Mouse (Mus musculus) embryonic facial prominence, embryonic 10.5 days (tissue): ENCODE results near the gene Chpf2. TPM values are rescaled to one million over a fixed set of nuclear protein-coding genes. Genes with fewer than 3 reads are reported as not detected.

Experiments used
- DNase-seq: peaks from one replicate; pipeline ENCODE4 v3.0.0-alpha.2; 2017; ENCODE audit warnings: low spot score
- H3K27ac ChIP-seq: fragments of 300-500 bp; sonication (generic); replicated peaks from 2 replicates; pipeline ENCODE4 v1.5.1; 2016; ENCODE audit warnings: mild to moderate bottlenecking
- H3K27me3 ChIP-seq: fragments of 300-500 bp; sonication (generic); replicated peaks from 2 replicates; pipeline ENCODE4 v1.6.1; 2016; ENCODE audit warnings: low read depth, mild to moderate bottlenecking; ENCODE audit not compliant: poor library complexity, severe bottlenecking
- H3K36me3 ChIP-seq: fragments of 300-500 bp; sonication (generic); replicated peaks from 2 replicates; pipeline ENCODE4 v1.6.1; 2016; ENCODE audit warnings: mild to moderate bottlenecking, moderate library complexity
- H3K4me1 ChIP-seq: fragments of 300-500 bp; sonication (generic); 2 replicates; pipeline ENCODE4 v1.6.1; 2016
- H3K4me3 ChIP-seq: fragments of 300-500 bp; sonication (generic); 2 replicates; pipeline ENCODE4 v1.5.1; 2016; ENCODE audit warnings: mild to moderate bottlenecking, moderate library complexity
- H3K9me3 ChIP-seq: fragments of 300-500 bp; sonication (generic); 2 replicates; pipeline ENCODE4 v1.6.1; 2016; ENCODE audit warnings: mild to moderate bottlenecking
- WGBS: fragments of 180-500 bp; shearing (Covaris S2); methylation state at CpG from one replicate; pipeline ENCODE4 v1.1.7; 2016; 5-methylcytosine and 5-hydroxymethylcytosine counted together
- polyA plus RNA-seq: library from polyadenylated mRNA; unstranded; fragments of >200 nt; fragmentation: Nextera tagmentation; extraction: Ambion mirVana; gene quantifications from 2 replicates; pipeline ENCODE4 v1.2.1, GENCODE M21; 2016

Gene Chpf2
- polyA plus RNA-seq, 1 experiment from 2014 or later = 19.6 TPM

GRCm38 (mm10) chr5:24601911-24602750, 15.6 kb downstream of the Chpf2 start:
- WGBS = under 1% methylated on average over 73 of the region's 73 CpGs
- Histone ChIP-seq H3K36me3 (no peaks in the 10 kb centered on the region), H3K4me1 (peaks cover 93% of the 10 kb centered on the region), H3K4me3 (peak overlapping the region; percentile 75), H3K27ac (peak overlapping the region; percentile 97), H3K9me3 (no peaks in the 10 kb centered on the region), H3K27me3 (peaks cover 53% of the 10 kb centered on the region)
- peak; percentile 88 for DNase-seq

GRCm38 (mm10) chr5:24602751-24603343, 16.3 kb downstream of the Chpf2 start:
- under 1% methylated on average over 16 of the region's 16 CpGs for WGBS
- Histone ChIP-seq H3K9me3 (no peaks in the 10 kb centered on the region), H3K36me3 (no peaks in the 10 kb centered on the region), H3K27ac (peak overlapping the region; percentile 97), H3K27me3 (peaks cover 58% of the 10 kb centered on the region), H3K4me1 (peaks cover 94% of the 10 kb centered on the region), H3K4me3 (peak overlapping the region; percentile 75)
- DNase-seq = peak; percentile 86

GRCm38 (mm10) chr5:24603431-24604010, 17.0 kb downstream of the Chpf2 start:
- Histone ChIP-seq H3K4me1 (peaks cover 87% of the 10 kb centered on the region), H3K27me3 (peaks cover 58% of the 10 kb centered on the region), H3K36me3 (no peaks in the 10 kb centered on the region), H3K27ac (peak overlapping the region; percentile 97), H3K9me3 (no peaks in the 10 kb centered on the region), H3K4me3 (peak overlapping the region; percentile 75)
- no peak for DNase-seq
- 53% methylated on average over 8 of the region's 8 CpGs for WGBS

- Histone ChIP-seq H3K9me3 (no peaks in the 10 kb centered on the region), H3K36me3 (no peaks in the 10 kb centered on the region), H3K27ac (peak overlapping the region; percentile 97), H3K4me3 (peak overlapping the region; percentile 75), H3K4me1 (peaks cover 81% of the 10 kb centered on the region), H3K27me3 (peaks cover 57% of the 10 kb centered on the region)
- WGBS = 18% methylated on average over 12 of the region's 12 CpGs
- no peak for DNase-seq
Observed at GRCm38 (mm10) chr5:24604080-24604655, 17.6 kb downstream of the Chpf2 start.

GRCm38 (mm10) chr5:24604656-24605100, 18.1 kb downstream of the Chpf2 start:
- Histone ChIP-seq H3K27me3 (peaks cover 56% of the 10 kb centered on the region), H3K27ac (peak overlapping the region; percentile 97), H3K36me3 (no peaks in the 10 kb centered on the region), H3K9me3 (no peaks in the 10 kb centered on the region), H3K4me3 (peak overlapping the region; percentile 75), H3K4me1 (peaks cover 76% of the 10 kb centered on the region)
- DNase-seq = peak; percentile 94
- under 1% methylated on average over 46 of the region's 46 CpGs for WGBS

- DNase-seq = peak; percentile 44
- no peaks in the 10 kb centered on the region for H3K36me3 ChIP-seq
- peak overlapping the region; percentile 75 for H3K4me3 ChIP-seq
- peaks cover 50% of the 10 kb centered on the region for H3K27me3 ChIP-seq
- 10% methylated on average over 6 of the region's 6 CpGs for WGBS
- H3K9me3 ChIP-seq = no peaks in the 10 kb centered on the region
- H3K4me1 ChIP-seq = peaks cover 72% of the 10 kb centered on the region
- peak overlapping the region; percentile 97 for H3K27ac ChIP-seq
Observed at GRCm38 (mm10) chr5:24605321-24605979, 18.9 kb downstream of the Chpf2 start.

- H3K27me3 ChIP-seq = peaks cover 50% of the 10 kb centered on the region
- WGBS = 13% methylated on average over 14 of the region's 14 CpGs
- peak overlapping the region; percentile 97 for H3K27ac ChIP-seq
- peaks cover 65% of the 10 kb centered on the region for H3K4me1 ChIP-seq
- peak; percentile 25 for DNase-seq
- no peaks in the 10 kb centered on the region for H3K36me3 ChIP-seq
- H3K9me3 ChIP-seq = no peaks in the 10 kb centered on the region
- H3K4me3 ChIP-seq = peak overlapping the region; percentile 75
Observed at GRCm38 (mm10) chr5:24605980-24606665, 19.6 kb downstream of the Chpf2 start.

GRCm38 (mm10) chr5:24609388-24609787, 22.8 kb downstream of the Chpf2 start:
- 58% methylated on average over 5 of the region's 5 CpGs for WGBS
- DNase-seq = no peak
- H3K27ac ChIP-seq = no peak overlapping the region

GRCm38 (mm10) chr5:24611366-24612301, 25.1 kb downstream of the Chpf2 start:
- no peak overlapping the region for H3K4me3 ChIP-seq
- 56% methylated on average over 7 of the region's 7 CpGs for whole genome bisulfite sequencing
- peak overlapping the region; percentile 48; the same call in 1 of the 2 replicates for H3K27ac ChIP-seq

More at GRCm38 (mm10) chr5:24609388-24609787, 22.8 kb downstream of the Chpf2 start:
- Histone ChIP-seq H3K36me3 (no peaks in the 10 kb centered on the region), H3K4me3 (no peak overlapping the region), H3K9me3 (no peaks in the 10 kb centered on the region), H3K27me3 (peaks cover 42% of the 10 kb centered on the region), H3K4me1 (peaks cover 45% of the 10 kb centered on the region)

GRCm38 (mm10) chr5:24612302-24612649, 25.7 kb downstream of the Chpf2 start:
- WGBS = 76% methylated on average over 5 of the region's 5 CpGs
- DNase-seq = no peak
- H3K9me3 ChIP-seq = no peaks in the 10 kb centered on the region
- H3K36me3 ChIP-seq = no peaks in the 10 kb centered on the region
- peaks cover 16% of the 10 kb centered on the region for H3K4me1 ChIP-seq
- H3K27me3 ChIP-seq = peaks cover 31% of the 10 kb centered on the region
- H3K27ac ChIP-seq = peak overlapping the region; percentile 48; the same call in 1 of the 2 replicates
- no peak overlapping the region for H3K4me3 ChIP-seq

More at GRCm38 (mm10) chr5:24611366-24612301, 25.1 kb downstream of the Chpf2 start:
- Histone ChIP-seq H3K4me1 (peaks cover 22% of the 10 kb centered on the region), H3K36me3 (no peaks in the 10 kb centered on the region), H3K9me3 (no peaks in the 10 kb centered on the region), H3K27me3 (peaks cover 37% of the 10 kb centered on the region)
- peak; percentile 15 for DNase-seq

- DNase-seq = no peak
- WGBS = 66% methylated on average over 6 of the region's 6 CpGs
- H3K27ac ChIP-seq = no peak overlapping the region
Observed at GRCm38 (mm10) chr5:24615097-24615496, 28.6 kb downstream of the Chpf2 start.

More at GRCm38 (mm10) chr5:24615097-24615496, 28.6 kb downstream of the Chpf2 start:
- Histone ChIP-seq H3K4me3 (no peak overlapping the region), H3K9me3 (no peaks in the 10 kb centered on the region), H3K27me3 (peaks cover 10% of the 10 kb centered on the region), H3K36me3 (no peaks in the 10 kb centered on the region), H3K4me1 (peaks cover 12% of the 10 kb centered on the region)
